Mouse (Mus musculus) MEL (cell line): ENCODE measurements around the gene Pax8.

Source experiments
- CTCF ChIP-seq, 3 experiments: IDR thresholded peaks in 2 of 3; conservative IDR thresholded peaks in 1 of 3; 2 replicates each; pipeline ENCODE4 v1.5.1; 2011 to 2012; ENCODE audit warnings: low read length in 3 of 3, low read depth in 2 of 3, mild to moderate bottlenecking in 2 of 3, improper control_type of control experiment in 1 of 3, inconsistent platforms in 1 of 3, mixed read lengths in 1 of 3, moderate library complexity in 1 of 3; ENCODE audit not compliant: control insufficient read depth in 1 of 3, insufficient read depth in 1 of 3, poor library complexity in 1 of 3, severe bottlenecking in 1 of 3
- EP300 ChIP-seq, 2 experiments: IDR thresholded peaks; 2 replicates each; pipeline ENCODE4 v1.6.1; 2011; ENCODE audit warnings: improper control_type of control experiment in 2 of 2, low read length in 2 of 2, low read depth in 1 of 2, mild to moderate bottlenecking in 1 of 2
- GATA1 ChIP-seq: IDR thresholded peaks from 2 replicates; pipeline ENCODE4 v1.6.1; 2011; ENCODE audit warnings: low read depth, low read length, improper control_type of control experiment
- NRF1 ChIP-seq: IDR thresholded peaks from 2 replicates; pipeline ENCODE4 v1.6.1; 2014; ENCODE audit warnings: low read depth, mild to moderate bottlenecking, inconsistent platforms, low read length, improper control_type of control experiment, moderate library complexity; ENCODE audit not compliant: poor library complexity, insufficient read depth, severe bottlenecking
- POLR2AphosphoS2 ChIP-seq: IDR thresholded peaks from 2 replicates; pipeline ENCODE4 v1.6.1; 2011; ENCODE audit warnings: low read length, improper control_type of control experiment
- USF1 ChIP-seq: IDR thresholded peaks from 2 replicates; pipeline ENCODE4 v1.6.1; 2014; ENCODE audit warnings: low read depth, mild to moderate bottlenecking, inconsistent platforms, low read length, improper control_type of control experiment, moderate library complexity
- ZC3H11A ChIP-seq: IDR thresholded peaks from 2 replicates; pipeline ENCODE4 v1.6.1; 2012; ENCODE audit warnings: low read depth, mild to moderate bottlenecking, inconsistent platforms, low read length, improper control_type of control experiment

- no peak for TF ChIP-seq POLR2AphosphoS2
- TF ChIP-seq EP300 (IDR thresholded peaks at IDR 0.05; ENCODE audit: low read depth in 1 of 2, low read length in 2 of 2): no peak
- TF ChIP-seq USF1: no peak
- TF ChIP-seq NRF1: no peak
- no peak for TF ChIP-seq ZC3H11A
- TF ChIP-seq CTCF (IDR thresholded peaks at IDR 0.05 in 2 of 3, conservative IDR thresholded peaks at IDR 0.05 in 1 of 3; ENCODE audit: control insufficient read depth in 1 of 3, insufficient read depth in 1 of 3, low read depth in 2 of 3, low read length in 3 of 3, poor library complexity in 1 of 3, severe bottlenecking in 1 of 3): no peak
- TF ChIP-seq GATA1: no peak
These were observed 45.3 kb upstream of the Pax8 start for GRCm38 (mm10) chr2:24520576-24521272.
